Mouse (Mus musculus) yolk sac, embryonic 10.5 days (tissue): ENCODE results near the gene Fn3krp.

Source experiments
- DNase-seq: peaks from one replicate; pipeline ENCODE4 v3.0.0-alpha.2; 2017; ENCODE audit warnings: low spot score

Gene Fn3krp

GRCm38 (mm10) chr11:121420830-121421552 is at the start of gene Fn3krp:
Gene Fn3krp, plus strand, starts transcription at chr11:121421401.
- peak; percentile 99 for DNase-seq

GRCm38 (mm10) chr11:121373305-121373704 is 47.9 kb upstream of the Fn3krp start:
- DNase-seq: no peak

- DNase-seq: no peak
Measured at GRCm38 (mm10) chr11:121378644-121379043, 42.6 kb upstream of the Fn3krp start.

GRCm38 (mm10) chr11:121380294-121380693 is 40.9 kb upstream of the Fn3krp start:
- DNase-seq: no peak

- DNase-seq: peak; percentile 96
Measured at GRCm38 (mm10) chr11:121387750-121388553, 33.2 kb upstream of the Fn3krp start, which contains the start of gene Rab40b. Gene Rab40b, minus strand, starts transcription at chr11:121388251.

GRCm38 (mm10) chr11:121388554-121388945 is 32.7 kb upstream of the Fn3krp start:
- no peak for DNase-seq

- DNase-seq: no peak
Measured at GRCm38 (mm10) chr11:121390793-121391192, 30.4 kb upstream of the Fn3krp start.

GRCm38 (mm10) chr11:121392405-121392804 is 28.8 kb upstream of the Fn3krp start:
- no peak for DNase-seq

- no peak for DNase-seq
Measured at GRCm38 (mm10) chr11:121407366-121408155, 13.6 kb upstream of the Fn3krp start.

GRCm38 (mm10) chr11:121414762-121415161 is 6.4 kb upstream of the Fn3krp start:
- no peak for DNase-seq

GRCm38 (mm10) chr11:121415351-121415750 is 5.8 kb upstream of the Fn3krp start:
- DNase-seq: no peak

GRCm38 (mm10) chr11:121417971-121418370 is 3.2 kb upstream of the Fn3krp start:
- no peak for DNase-seq

- DNase-seq: no peak
Measured at GRCm38 (mm10) chr11:121418932-121419331, 2.3 kb upstream of the Fn3krp start.

GRCm38 (mm10) chr11:121420379-121420778 is 822 bp upstream of the Fn3krp start:
- DNase-seq: no peak

GRCm38 (mm10) chr11:121421553-121422173 is 462 bp downstream of the Fn3krp start:
- no peak for DNase-seq

GRCm38 (mm10) chr11:121433397-121433796 is 12.2 kb downstream of the Fn3krp start:
- no peak for DNase-seq

- peak; percentile 79 for DNase-seq
Measured at GRCm38 (mm10) chr11:121434156-121435155, 13.3 kb downstream of the Fn3krp start, which contains the start of gene Fn3k. Gene Fn3k, plus strand, starts transcription at chr11:121434913.

GRCm38 (mm10) chr11:121437236-121437635 is 16.0 kb downstream of the Fn3krp start:
- no peak for DNase-seq

GRCm38 (mm10) chr11:121439686-121440292 is 18.6 kb downstream of the Fn3krp start:
- DNase-seq: no peak

GRCm38 (mm10) chr11:121441653-121442052 is 20.5 kb downstream of the Fn3krp start:
- DNase-seq: no peak
